Mouse (Mus musculus) bone marrow macrophage, adult 2 months (primary cell): ENCODE data around the gene Strbp.

Source experiments
- CTCF ChIP-seq: IDR thresholded peaks from 2 replicates; pipeline ENCODE4 v1.5.1; 2012; ENCODE audit warnings: low read depth, mild to moderate bottlenecking, low read length, moderate library complexity
- POLR2A ChIP-seq: IDR thresholded peaks from 2 replicates; pipeline ENCODE4 v1.6.1; 2012; ENCODE audit warnings: mild to moderate bottlenecking, low read depth, low read length, borderline replicate concordance

DNA sequence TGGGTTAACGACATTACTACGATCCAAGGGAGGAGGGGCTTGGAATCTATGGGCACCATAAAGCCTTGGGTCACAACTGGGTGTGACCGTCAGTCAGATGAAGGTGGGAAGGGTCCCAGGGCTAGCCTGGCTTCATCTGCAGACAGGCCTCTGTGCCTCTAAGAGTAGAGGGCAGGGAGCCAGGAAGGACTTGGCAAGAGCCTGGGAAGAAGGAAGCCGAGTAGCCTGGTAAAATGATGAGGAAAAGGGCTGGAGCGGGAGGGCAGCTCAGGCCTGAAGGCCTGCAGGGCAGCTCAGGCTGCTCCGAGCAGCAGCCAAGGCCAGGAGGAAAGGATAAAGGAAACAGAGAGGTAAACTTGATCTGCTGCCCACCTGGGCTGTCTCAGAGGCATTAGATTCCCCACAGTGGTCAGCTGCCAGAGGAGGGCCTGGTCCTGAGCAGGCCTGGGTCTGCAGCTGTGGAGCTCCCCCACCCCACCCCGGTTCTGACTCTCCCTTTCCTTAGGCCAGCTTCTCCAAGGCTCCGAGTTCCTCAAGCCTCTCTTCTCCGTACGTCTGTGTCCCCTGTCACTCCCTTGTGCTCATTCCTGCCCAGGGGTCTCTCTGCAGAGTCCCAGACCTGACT lies 44.9 kb upstream of the Strbp start:
- TF ChIP-seq POLR2A (no peak), CTCF (no peak)
